Mouse (Mus musculus): ENCODE results near the gene Anp32e. TPM values are rescaled to one million over a fixed set of nuclear protein-coding genes. Genes with fewer than 3 reads are reported as not detected.

Anp32e gene
- polyA plus RNA-seq, 1 experiment from 2014 or later, result 173 TPM

DNA sequence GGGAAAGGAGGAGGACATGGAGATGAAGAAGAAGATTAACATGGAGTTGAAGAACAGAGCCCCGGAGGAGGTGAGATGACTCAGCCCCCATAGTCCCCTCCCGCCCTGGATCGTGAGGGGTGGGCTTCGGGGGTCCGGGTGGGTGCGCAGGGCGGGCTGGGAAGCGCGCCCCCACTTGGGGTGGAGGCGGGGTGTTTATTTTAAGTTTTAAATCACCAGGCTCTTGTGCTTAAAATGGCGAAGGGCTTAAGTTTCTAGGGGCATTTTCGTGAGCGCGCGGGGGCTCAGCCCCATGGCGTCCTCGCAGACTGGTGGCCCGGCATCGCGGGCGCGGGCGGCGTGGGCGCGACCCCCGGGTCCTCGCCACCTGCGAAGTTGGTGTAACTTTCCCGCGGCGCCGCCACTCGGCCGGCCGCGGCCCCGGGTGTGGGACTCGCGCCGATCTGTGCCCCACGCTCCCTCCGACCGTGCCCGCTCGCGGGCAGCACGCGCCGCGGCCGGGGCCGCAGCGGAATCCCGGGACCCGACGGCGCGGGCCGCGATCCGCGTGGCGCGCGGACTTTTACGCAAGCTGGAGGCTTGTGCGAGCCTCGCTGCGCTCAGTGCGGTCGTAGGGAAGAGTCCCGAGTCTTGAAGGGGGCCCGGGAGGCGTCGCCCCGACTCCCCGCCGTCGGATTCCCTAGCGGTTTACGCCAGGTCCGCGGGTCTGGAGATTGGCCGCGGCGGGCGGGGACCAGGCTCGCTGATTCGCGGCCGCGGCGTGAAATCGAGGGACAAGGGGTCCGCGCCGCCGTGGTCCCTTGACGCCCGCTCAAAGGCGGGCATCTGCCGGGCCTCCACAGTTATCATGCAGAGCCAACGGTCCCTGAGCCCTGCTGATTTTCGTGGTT lies 780 bp downstream of the Anp32e start:
- no peaks in the 10 kb centered on the region for H3K27me3 ChIP-seq
- peak overlapping the region; percentile 65 for H3K4me2 ChIP-seq (replicated peaks)
- H3K4me3 ChIP-seq (replicated peaks), result peak overlapping the region; percentile 88
- no peaks in the 10 kb centered on the region for H3K9me3 ChIP-seq (replicated peaks)
- under 1% methylated on average over 104 of the region's 105 CpGs for WGBS
- peaks cover 6% of the 10 kb centered on the region; the same call in 1 of the 2 replicates for H3K4me1 ChIP-seq
- H3K27ac ChIP-seq (replicated peaks), result peak overlapping the region; percentile 94
- H3K9ac ChIP-seq, result peak overlapping the region; percentile 93
- ATAC-seq (ENCODE audit: insufficient number of reproducible peaks, low FRiP score, low TSS enrichment, low read depth), result no peak; the same call in 1 of the 2 replicates
- H3K36me3 ChIP-seq, result peaks cover 13% of the 10 kb centered on the region

DNA sequence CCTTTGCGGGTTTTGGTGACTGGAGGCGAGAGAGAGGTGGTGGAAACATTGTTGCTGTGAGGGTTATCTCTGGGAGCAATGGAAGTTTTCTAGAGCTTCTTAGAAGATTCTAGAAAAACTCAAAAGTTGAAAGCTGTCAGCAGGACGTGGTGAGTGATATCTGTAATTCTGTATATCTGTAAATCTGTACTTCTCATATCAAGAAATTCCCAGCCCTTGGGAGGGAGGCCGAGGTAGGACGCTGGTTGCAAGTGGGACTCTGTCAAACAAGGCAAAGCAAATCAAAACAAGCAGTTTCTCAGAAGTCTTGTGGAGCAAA lies 1.4 kb downstream of the Anp32e start:
- H3K27ac ChIP-seq (replicated peaks), result peak overlapping the region; percentile 94
- peak overlapping the region; percentile 65 for H3K4me2 ChIP-seq (replicated peaks)
- no peaks in the 10 kb centered on the region for H3K27me3 ChIP-seq
- peak overlapping the region; percentile 88 for H3K4me3 ChIP-seq (replicated peaks)
- peak overlapping the region; percentile 93 for H3K9ac ChIP-seq
- H3K4me1 ChIP-seq, result peaks cover 6% of the 10 kb centered on the region; the same call in 1 of the 2 replicates
- H3K36me3 ChIP-seq, result peaks cover 19% of the 10 kb centered on the region
- ATAC-seq (ENCODE audit: insufficient number of reproducible peaks, low FRiP score, low TSS enrichment, low read depth), result no peak
- no peaks in the 10 kb centered on the region for H3K9me3 ChIP-seq (replicated peaks)
- WGBS, result 2% methylated on average over 5 of the region's 5 CpGs

DNA sequence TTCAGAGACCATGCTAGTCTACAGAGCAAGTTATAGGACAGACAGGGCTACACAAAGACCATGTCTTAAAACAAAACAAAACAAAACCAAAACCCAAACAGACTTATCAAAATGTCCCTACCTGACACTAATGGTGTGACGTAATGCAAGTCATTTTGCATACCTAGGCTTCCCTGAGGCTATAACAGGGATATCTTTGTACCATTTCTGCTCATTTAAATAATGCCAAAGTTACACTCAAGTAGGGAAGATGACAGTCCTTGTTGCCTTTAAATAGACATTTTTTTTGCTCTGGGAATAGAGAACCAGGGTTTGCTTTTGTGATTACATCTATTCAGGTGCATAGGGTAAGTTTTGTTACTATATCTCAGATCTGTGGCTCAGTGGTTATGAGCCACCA lies 2.4 kb downstream of the Anp32e start:
- H3K4me2 ChIP-seq (replicated peaks), result no peak overlapping the region
- H3K4me1 ChIP-seq, result peaks cover 6% of the 10 kb centered on the region; the same call in 1 of the 2 replicates
- no peak for ATAC-seq (ENCODE audit: insufficient number of reproducible peaks, low FRiP score, low TSS enrichment, low read depth)
- no peaks in the 10 kb centered on the region for H3K9me3 ChIP-seq (replicated peaks)
- H3K27me3 ChIP-seq, result no peaks in the 10 kb centered on the region
- 89% methylated on average over 1 of the region's 1 CpGs for WGBS
- peaks cover 22% of the 10 kb centered on the region for H3K36me3 ChIP-seq
- H3K9ac ChIP-seq, result no peak overlapping the region
- H3K27ac ChIP-seq (replicated peaks), result no peak overlapping the region
- H3K4me3 ChIP-seq (replicated peaks), result no peak overlapping the region

DNA sequence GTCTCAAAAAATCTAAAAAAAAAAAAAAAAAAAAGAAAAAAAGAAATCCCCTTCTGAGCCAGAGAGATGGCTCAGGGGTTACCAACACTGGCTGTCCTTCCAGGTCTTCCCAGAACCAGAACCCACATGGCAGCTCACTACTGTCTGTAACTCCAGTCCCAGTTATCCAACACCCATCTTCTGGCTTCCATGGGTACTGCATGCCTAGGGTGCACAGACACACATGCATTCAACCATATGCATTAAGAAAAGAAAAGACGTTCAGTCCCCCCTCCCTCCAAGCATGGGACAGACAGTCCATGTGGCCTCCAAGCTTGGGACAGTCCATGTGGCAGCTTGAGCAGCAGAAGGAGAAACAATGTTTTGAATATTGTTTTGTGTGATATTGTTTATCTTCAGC lies 3.1 kb downstream of the Anp32e start:
- no peak overlapping the region for H3K9ac ChIP-seq
- no peak overlapping the region for H3K27ac ChIP-seq (replicated peaks)
- no peak overlapping the region for H3K4me3 ChIP-seq (replicated peaks)
- 50% methylated on average over 1 of the region's 1 CpGs for WGBS
- no peaks in the 10 kb centered on the region for H3K27me3 ChIP-seq
- H3K9me3 ChIP-seq (replicated peaks), result no peaks in the 10 kb centered on the region
- H3K4me2 ChIP-seq (replicated peaks), result no peak overlapping the region
- no peak for ATAC-seq (ENCODE audit: insufficient number of reproducible peaks, low FRiP score, low TSS enrichment, low read depth)
- H3K36me3 ChIP-seq, result peaks cover 28% of the 10 kb centered on the region
- peaks cover 6% of the 10 kb centered on the region; the same call in 1 of the 2 replicates for H3K4me1 ChIP-seq

DNA sequence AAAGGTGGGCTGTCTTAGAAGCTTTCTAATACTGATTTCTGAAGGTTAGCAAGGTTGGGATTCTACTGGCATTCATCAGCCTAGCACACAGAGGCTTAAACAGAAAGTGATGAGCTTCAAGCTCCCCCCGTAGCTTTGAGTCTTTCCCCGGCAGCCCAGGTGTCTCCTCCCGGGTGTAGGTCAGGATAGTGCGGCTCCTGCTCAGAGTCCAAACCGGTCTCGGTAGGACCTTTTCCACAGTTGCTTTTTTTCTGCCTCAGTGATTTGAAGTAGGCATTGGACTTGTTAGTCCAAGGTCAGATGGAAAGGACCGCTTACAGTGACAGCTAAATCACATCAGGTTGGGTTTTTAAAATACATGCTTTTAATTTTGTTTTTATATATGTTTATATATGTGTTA lies 3.5 kb downstream of the Anp32e start:
- no peak for ATAC-seq (ENCODE audit: insufficient number of reproducible peaks, low FRiP score, low TSS enrichment, low read depth)
- H3K36me3 ChIP-seq, result peaks cover 32% of the 10 kb centered on the region
- no peak overlapping the region for H3K4me2 ChIP-seq (replicated peaks)

DNA sequence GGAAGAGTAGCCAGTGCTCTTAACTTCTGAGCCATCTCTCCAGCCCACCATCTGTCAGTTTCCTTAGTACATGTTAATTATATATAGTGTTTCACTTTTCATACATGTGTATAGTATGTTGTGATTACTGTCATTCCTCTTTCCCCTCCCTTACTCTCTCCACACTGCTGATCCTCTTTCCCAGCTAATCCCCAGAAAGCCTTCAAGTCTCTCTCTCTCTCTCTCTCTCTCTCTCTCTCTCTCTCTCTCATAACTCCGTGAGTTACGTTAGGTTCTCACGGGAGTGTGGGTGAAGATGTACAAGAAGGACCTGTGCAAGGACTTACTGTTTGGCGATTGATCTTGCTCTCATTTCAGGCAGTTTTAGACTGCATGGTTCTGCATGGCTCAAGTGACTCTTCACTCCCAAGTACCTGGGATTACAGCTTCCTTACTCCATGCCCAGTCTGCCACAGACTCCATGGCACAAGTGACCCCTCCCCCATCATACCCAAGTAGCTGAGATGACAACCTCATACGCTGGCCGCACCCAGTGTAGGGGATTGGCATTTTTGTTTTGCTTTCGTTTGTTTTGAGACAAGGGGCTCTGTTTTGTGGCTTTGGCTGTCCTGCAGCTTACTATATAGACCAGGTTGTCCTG lies 4.2 kb downstream of the Anp32e start:
- Histone ChIP-seq H3K9ac (no peak overlapping the region), H3K9me3 (replicated peaks) (no peaks in the 10 kb centered on the region), H3K27me3 (no peaks in the 10 kb centered on the region), H3K4me1 (peaks cover 6% of the 10 kb centered on the region; the same call in 1 of the 2 replicates), H3K36me3 (peaks cover 39% of the 10 kb centered on the region), H3K27ac (replicated peaks) (no peak overlapping the region), H3K4me3 (replicated peaks) (no peak overlapping the region), H3K4me2 (replicated peaks) (no peak overlapping the region)
- 91% methylated on average over 7 of the region's 7 CpGs for WGBS
- ATAC-seq (ENCODE audit: insufficient number of reproducible peaks, low FRiP score, low TSS enrichment, low read depth), result no peak

More for the DNA sequence above, 3.5 kb downstream of the Anp32e start:
- H3K9ac ChIP-seq, result no peak overlapping the region
- H3K9me3 ChIP-seq (replicated peaks), result no peaks in the 10 kb centered on the region
- peaks cover 6% of the 10 kb centered on the region; the same call in 1 of the 2 replicates for H3K4me1 ChIP-seq
- no peak overlapping the region for H3K27ac ChIP-seq (replicated peaks)
- no peaks in the 10 kb centered on the region for H3K27me3 ChIP-seq
- WGBS, result 92% methylated on average over 7 of the region's 7 CpGs
- no peak overlapping the region for H3K4me3 ChIP-seq (replicated peaks)

DNA sequence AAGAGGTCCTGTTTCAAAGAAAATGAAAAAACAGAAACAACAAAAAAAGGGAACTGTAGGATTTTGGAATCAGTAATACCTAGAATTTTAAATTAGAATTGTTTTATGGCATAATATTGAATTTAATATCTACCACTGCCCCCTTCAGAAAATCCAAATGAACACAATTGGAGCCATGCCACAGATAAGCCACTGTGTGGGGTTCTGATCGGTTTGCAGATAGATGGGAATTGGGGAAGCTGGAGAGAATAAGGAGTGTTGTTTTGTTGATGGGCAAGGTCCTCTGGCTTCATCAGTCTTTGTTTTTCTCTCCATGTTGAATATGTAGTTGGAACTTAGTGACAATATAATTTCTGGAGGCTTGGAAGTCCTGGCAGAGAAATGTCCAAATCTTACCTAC lies 5.4 kb downstream of the Anp32e start:
- no peak for ATAC-seq (ENCODE audit: insufficient number of reproducible peaks, low FRiP score, low TSS enrichment, low read depth)
- Histone ChIP-seq H3K27me3 (no peaks in the 10 kb centered on the region), H3K4me2 (replicated peaks) (no peak overlapping the region), H3K27ac (replicated peaks) (no peak overlapping the region), H3K4me3 (replicated peaks) (no peak overlapping the region), H3K9ac (no peak overlapping the region), H3K9me3 (replicated peaks) (no peaks in the 10 kb centered on the region), H3K4me1 (0 out of 2 replicates have a peak, but pooled peaks cover 3% of the 10 kb centered on the region), H3K36me3 (peaks cover 51% of the 10 kb centered on the region)
- 88% methylated on average over 1 of the region's 1 CpGs for WGBS

DNA sequence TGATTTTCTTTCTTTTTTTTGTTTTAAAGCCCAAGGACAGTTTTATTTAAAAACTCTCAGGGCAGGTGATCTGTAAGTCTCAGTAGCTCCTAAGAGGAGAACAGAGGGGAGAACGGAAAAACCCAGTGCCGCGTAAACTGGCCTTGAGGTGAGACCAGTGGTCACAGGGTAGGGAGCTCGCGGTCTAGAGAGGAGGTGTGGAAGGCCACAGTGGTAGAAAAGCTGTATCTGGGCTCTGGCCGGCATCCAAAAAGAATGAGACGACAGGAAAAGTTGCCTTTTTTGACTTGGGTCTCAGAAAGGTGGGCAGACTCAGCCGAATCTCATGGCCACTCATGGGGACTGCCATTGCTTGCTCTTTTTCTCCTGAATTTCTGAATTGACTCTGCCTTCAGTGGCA lies 9.2 kb downstream of the Anp32e start:
- ATAC-seq (ENCODE audit: insufficient number of reproducible peaks, low FRiP score, low TSS enrichment, low read depth), result no peak
- 96% methylated on average over 8 of the region's 8 CpGs for WGBS

DNA sequence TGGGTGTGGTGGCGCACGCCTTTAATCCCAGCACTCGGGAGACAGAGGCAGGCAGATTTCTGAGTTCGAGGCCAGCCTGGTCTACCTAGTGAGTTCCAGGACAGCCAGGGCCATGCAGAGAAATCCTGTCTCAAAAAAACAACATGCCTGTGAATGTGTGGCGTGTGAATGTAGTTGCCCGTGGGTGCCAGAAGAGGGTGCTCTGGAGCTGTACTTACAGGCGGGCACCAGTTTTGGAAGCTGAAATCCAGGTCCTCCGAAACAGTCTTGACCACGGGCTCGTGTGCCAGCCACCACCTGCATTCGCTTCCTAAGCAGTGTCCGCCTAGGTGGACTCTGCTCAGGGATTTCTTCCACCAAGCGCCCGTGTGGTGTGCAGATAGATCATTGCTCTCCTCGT lies 9.8 kb downstream of the Anp32e start:
- H3K27me3 ChIP-seq, result no peaks in the 10 kb centered on the region
- no peak overlapping the region for H3K4me3 ChIP-seq (replicated peaks)
- peaks cover 88% of the 10 kb centered on the region for H3K36me3 ChIP-seq
- no peak overlapping the region for H3K27ac ChIP-seq (replicated peaks)
- no peak for ATAC-seq (ENCODE audit: insufficient number of reproducible peaks, low FRiP score, low TSS enrichment, low read depth)
- no peaks in the 10 kb centered on the region for H3K9me3 ChIP-seq (replicated peaks)
- H3K9ac ChIP-seq, result no peak overlapping the region
- 92% methylated on average over 15 of the region's 15 CpGs for WGBS
- no peaks in the 10 kb centered on the region; the same call in 1 of the 2 replicates for H3K4me1 ChIP-seq
- no peak overlapping the region for H3K4me2 ChIP-seq (replicated peaks)

More for the DNA sequence above, 9.2 kb downstream of the Anp32e start:
- H3K27me3 ChIP-seq, result no peaks in the 10 kb centered on the region
- H3K27ac ChIP-seq (replicated peaks), result no peak overlapping the region
- no peak overlapping the region for H3K4me3 ChIP-seq (replicated peaks)
- no peaks in the 10 kb centered on the region for H3K9me3 ChIP-seq (replicated peaks)
- H3K9ac ChIP-seq, result no peak overlapping the region
- peaks cover 89% of the 10 kb centered on the region for H3K36me3 ChIP-seq
- H3K4me1 ChIP-seq, result no peaks in the 10 kb centered on the region; the same call in 1 of the 2 replicates
- H3K4me2 ChIP-seq (replicated peaks), result no peak overlapping the region

DNA sequence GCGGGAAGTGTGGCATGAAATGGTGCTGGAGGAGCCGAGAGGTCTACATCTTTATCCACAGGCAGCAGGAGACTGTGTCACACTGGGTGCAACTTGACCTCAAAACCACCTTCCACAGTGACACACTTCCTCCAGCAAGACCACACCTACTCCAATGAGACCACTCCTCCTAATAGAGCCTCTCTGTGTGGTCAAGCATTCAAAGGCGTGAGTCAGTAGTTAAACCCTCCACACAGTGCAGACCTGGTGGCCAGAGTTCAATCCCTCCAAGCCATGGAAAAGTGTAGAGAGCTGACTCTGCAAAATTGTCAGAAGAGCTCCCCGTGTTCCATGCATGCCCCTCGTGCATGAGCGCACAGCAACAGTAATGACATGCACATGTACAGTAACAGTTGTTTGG lies 13.7 kb downstream of the Anp32e start:
- no peaks in the 10 kb centered on the region for H3K27me3 ChIP-seq

DNA sequence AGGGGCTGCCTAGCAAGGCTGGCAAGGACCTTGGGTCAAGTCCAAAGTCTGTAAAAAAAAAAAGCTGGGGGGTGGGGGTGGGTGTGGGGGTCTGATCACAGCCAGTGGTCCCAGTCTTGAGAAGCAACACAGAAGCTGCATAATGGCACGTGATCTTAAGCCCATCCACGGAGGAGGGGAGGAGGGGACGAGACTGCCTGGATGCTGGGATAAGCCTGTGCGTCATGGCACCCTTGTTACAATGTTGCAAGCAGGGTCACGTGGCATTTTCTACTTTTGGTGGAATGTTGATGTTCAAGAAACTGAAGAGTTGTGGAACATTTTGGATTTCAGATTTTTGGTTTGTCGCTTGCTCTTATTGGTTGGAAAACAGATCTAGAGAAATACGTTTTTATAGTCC lies 14.2 kb downstream of the Anp32e start:
- H3K27me3 ChIP-seq, result no peaks in the 10 kb centered on the region
- peaks cover 77% of the 10 kb centered on the region for H3K36me3 ChIP-seq
- no peak overlapping the region for H3K9ac ChIP-seq
- WGBS, result 95% methylated on average over 7 of the region's 7 CpGs
- H3K4me1 ChIP-seq, result no peaks in the 10 kb centered on the region; the same call in 1 of the 2 replicates
- no peaks in the 10 kb centered on the region for H3K9me3 ChIP-seq (replicated peaks)
- ATAC-seq (ENCODE audit: insufficient number of reproducible peaks, low FRiP score, low TSS enrichment, low read depth), result no peak
- no peak overlapping the region for H3K4me2 ChIP-seq (replicated peaks)
- H3K4me3 ChIP-seq (replicated peaks), result no peak overlapping the region
- no peak overlapping the region for H3K27ac ChIP-seq (replicated peaks)

More for the DNA sequence above, 13.7 kb downstream of the Anp32e start:
- Histone ChIP-seq H3K27ac (replicated peaks) (no peak overlapping the region), H3K4me3 (replicated peaks) (no peak overlapping the region), H3K9me3 (replicated peaks) (no peaks in the 10 kb centered on the region), H3K36me3 (peaks cover 82% of the 10 kb centered on the region), H3K4me2 (replicated peaks) (no peak overlapping the region), H3K4me1 (no peaks in the 10 kb centered on the region; the same call in 1 of the 2 replicates), H3K9ac (no peak overlapping the region)
- 73% methylated on average over 6 of the region's 6 CpGs for WGBS
- ATAC-seq (ENCODE audit: insufficient number of reproducible peaks, low FRiP score, low TSS enrichment, low read depth), result no peak

Measured in embryonic facial prominence, embryonic 15.5 days (tissue).